Mouse (Mus musculus) erythroblast, embryonic 14.5 days (primary cell): ENCODE measurements around the gene Prlhr.

Source experiments
- GATA1 ChIP-seq: IDR thresholded peaks from 2 replicates; pipeline ENCODE4 v1.6.1; 2012; ENCODE audit warnings: low read length, inconsistent platforms, mixed read lengths
- TAL1 ChIP-seq: IDR thresholded peaks from 3 replicates; pipeline ENCODE4 v1.6.1; 2012; ENCODE audit warnings: low read length, inconsistent platforms, mixed read lengths

GRCm38 (mm10) chr19:60461476-60461875 lies 6.6 kb downstream of the Prlhr start:
- TF ChIP-seq GATA1 = no peak
- TF ChIP-seq TAL1 = no peak
